ENCODE assay signal across 24 mouse cellular contexts in genomic region chr4:47870010-47870637, GRCm38 (mm10).
"Had no signal": no experiment of that assay in that cellular context is flagged by ENCODE, and none has a peak within 500 bp of the region (broad histone marks: within the 10 kb centered on the region; RNA-seq: fewer than 3 reads in every experiment).

No protein-coding gene starts in this region.

- H3K4me2 ChIP-seq: limb, embryonic 13.5 days; liver, embryonic 12.5 days; liver, embryonic 15.5 days; lung, embryonic 15.5 days had no signal

- H3K9me3 ChIP-seq: limb, embryonic 13.5 days; liver, embryonic 12.5 days; liver, embryonic 15.5 days; lung, embryonic 15.5 days; midbrain, embryonic 10.5 days had no signal

- H3K4me3 ChIP-seq: layer of hippocampus, adult 2 months; limb, embryonic 13.5 days; liver, embryonic 12.5 days; liver, embryonic 15.5 days; lung, embryonic 15.5 days; megakaryocyte, embryonic 14.5 days; midbrain, embryonic 10.5 days had no signal

- H3K9ac ChIP-seq: limb, embryonic 13.5 days; liver, embryonic 12.5 days; liver, embryonic 15.5 days; lung, embryonic 15.5 days had no signal

- H3K36me3 ChIP-seq: limb, embryonic 13.5 days; liver, embryonic 12.5 days; liver, embryonic 15.5 days; lung, embryonic 15.5 days; midbrain, embryonic 10.5 days had no signal

- DNase-seq: kidney, adult 11 months; kidney, adult 8-10 months; kidney, postnatal 14 days; kidney, postnatal 4 days; layer of hippocampus, adult 9-11 months; liver; lung, adult 18-20 months; lung, postnatal 10 days; lung, postnatal 36 days; midbrain, embryonic 14.5 days; right cerebral cortex, adult 18-20 months; right cerebral cortex, postnatal 14 days; right cerebral cortex, postnatal 4 days; thymus, adult 2 months; thymus, postnatal 14 days; thymus, postnatal 4 days had no signal

- H3K27me3 ChIP-seq: limb, embryonic 13.5 days; liver, embryonic 12.5 days; liver, embryonic 15.5 days; lung, embryonic 15.5 days; megakaryocyte, embryonic 14.5 days had no signal

- H3K4me1 ChIP-seq: limb, embryonic 13.5 days; liver, embryonic 12.5 days; liver, embryonic 15.5 days; lung, embryonic 15.5 days; megakaryocyte, embryonic 14.5 days; midbrain, embryonic 10.5 days had no signal

- H3K27ac ChIP-seq: layer of hippocampus, adult 2 months; limb, embryonic 13.5 days; liver, embryonic 12.5 days; liver, embryonic 15.5 days; lung, embryonic 15.5 days; midbrain, embryonic 10.5 days; stomach, postnatal 0 days had no signal

- ATAC-seq: liver, embryonic 12.5 days had no signal
